Mouse (Mus musculus) forebrain, embryonic 16.5 days (tissue): ENCODE data around the gene Fgf10. TPM values are rescaled to one million over a fixed set of nuclear protein-coding genes. Genes with fewer than 3 reads are reported as not detected.

Experiments
- ATAC-seq: fragments of 200-750 bp; cut with Nextera tagmentation; 2 replicates; pipeline ENCODE4 v1.8.0; 2017; ENCODE audit warnings: mild to moderate bottlenecking, moderate library complexity
- H3K27ac ChIP-seq: fragments of 300-500 bp; sonication (generic); 2 replicates; pipeline ENCODE4 v1.5.1; 2014; ENCODE audit warnings: low read length, control low read depth
- H3K27me3 ChIP-seq: fragments of 300-500 bp; sonication (generic); replicated peaks from 2 replicates; pipeline ENCODE4 v1.6.1; 2014; ENCODE audit warnings: low read length; ENCODE audit not compliant: control insufficient read depth, insufficient read depth
- H3K36me3 ChIP-seq: fragments of 300-500 bp; sonication (generic); 2 replicates; pipeline ENCODE4 v1.6.1; 2014; ENCODE audit not compliant: control insufficient read depth, insufficient read depth
- H3K4me1 ChIP-seq: fragments of 300-500 bp; sonication (generic); replicated peaks from 2 replicates; pipeline ENCODE4 v1.6.1; 2014; ENCODE audit warnings: low read length; ENCODE audit not compliant: control insufficient read depth, insufficient read depth
- H3K4me2 ChIP-seq: fragments of 300-500 bp; sonication (generic); 2 replicates; pipeline ENCODE4 v1.6.1; 2014; ENCODE audit warnings: mild to moderate bottlenecking, low read length, control low read depth
- H3K4me3 ChIP-seq: fragments of 300-500 bp; sonication (generic); replicated peaks from 2 replicates; pipeline ENCODE4 v1.5.1; 2014; ENCODE audit warnings: mild to moderate bottlenecking, low read length, control low read depth
- H3K9ac ChIP-seq: fragments of 300-500 bp; sonication (generic); replicated peaks from 2 replicates; pipeline ENCODE4 v1.6.1; 2014; ENCODE audit warnings: low read depth, low read length, control low read depth
- H3K9me3 ChIP-seq: fragments of 300-500 bp; sonication (generic); 2 replicates; pipeline ENCODE4 v1.6.1; 2016; ENCODE audit warnings: low read length; ENCODE audit not compliant: control insufficient read depth
- WGBS: fragments of 180-500 bp; shearing (Covaris S2); extraction: QIAGEN DNeasy Blood & Tissue Kit; methylation state at CpG from one replicate; pipeline ENCODE4 v1.1.7; 2014; 5-methylcytosine and 5-hydroxymethylcytosine counted together
- polyA plus RNA-seq: library from polyadenylated mRNA; unstranded; fragments of >200 nt; fragmentation: Nextera tagmentation; extraction: Ambion mirVana; gene quantifications from 2 replicates; pipeline ENCODE4 v1.2.1, GENCODE M21; 2015

Gene Fgf10
- polyA plus RNA-seq, 1 experiment from 2014 or later: 1.0 TPM

- Histone ChIP-seq H3K27ac (no peak overlapping the region), H3K9me3 (no peaks in the 10 kb centered on the region), H3K9ac (no peak overlapping the region), H3K4me1 (no peaks in the 10 kb centered on the region), H3K4me2 (no peak overlapping the region), H3K36me3 (no peaks in the 10 kb centered on the region), H3K4me3 (no peak overlapping the region), H3K27me3 (no peaks in the 10 kb centered on the region)
- 18% methylated on average over 4 of the region's 4 CpGs for WGBS
- no peak for ATAC-seq
These were observed 122.6 kb downstream of the Fgf10 start for GRCm38 (mm10) chr13:118792198-118792597.

- WGBS: 88% methylated on average over 4 of the region's 4 CpGs
- Histone ChIP-seq H3K9ac (no peak overlapping the region), H3K27me3 (no peaks in the 10 kb centered on the region), H3K4me2 (no peak overlapping the region), H3K4me1 (no peaks in the 10 kb centered on the region), H3K36me3 (no peaks in the 10 kb centered on the region), H3K9me3 (no peaks in the 10 kb centered on the region), H3K27ac (no peak overlapping the region), H3K4me3 (no peak overlapping the region)
- ATAC-seq: no peak
These were observed 130.6 kb downstream of the Fgf10 start for GRCm38 (mm10) chr13:118800176-118800575.

GRCm38 (mm10) chr13:118806662-118807061 lies 137.1 kb downstream of the Fgf10 start:
- no peaks in the 10 kb centered on the region for H3K36me3 ChIP-seq
- H3K27ac ChIP-seq: peak overlapping the region; percentile 63; the same call in 1 of the 2 replicates
- ATAC-seq: peak; percentile 85
- WGBS: 27% methylated on average over 3 of the region's 3 CpGs
- no peak overlapping the region for H3K9ac ChIP-seq
- no peaks in the 10 kb centered on the region for H3K9me3 ChIP-seq
- H3K4me3 ChIP-seq: no peak overlapping the region
- H3K4me1 ChIP-seq: no peaks in the 10 kb centered on the region; the same call in 1 of the 2 replicates
- H3K4me2 ChIP-seq: no peak overlapping the region
- H3K27me3 ChIP-seq: no peaks in the 10 kb centered on the region

GRCm38 (mm10) chr13:118819785-118820184 lies 150.2 kb downstream of the Fgf10 start:
- no peak overlapping the region for H3K4me3 ChIP-seq
- H3K27ac ChIP-seq: no peak overlapping the region
- H3K4me2 ChIP-seq: no peak overlapping the region
- no peaks in the 10 kb centered on the region for H3K27me3 ChIP-seq
- H3K36me3 ChIP-seq: no peaks in the 10 kb centered on the region
- H3K9ac ChIP-seq: no peak overlapping the region
- ATAC-seq: no peak
- H3K9me3 ChIP-seq: no peaks in the 10 kb centered on the region
- no peaks in the 10 kb centered on the region for H3K4me1 ChIP-seq
- 92% methylated on average over 6 of the region's 6 CpGs for WGBS

GRCm38 (mm10) chr13:118823113-118823512 lies 153.5 kb downstream of the Fgf10 start:
- Histone ChIP-seq H3K4me2 (no peak overlapping the region), H3K4me1 (no peaks in the 10 kb centered on the region), H3K36me3 (no peaks in the 10 kb centered on the region), H3K27ac (no peak overlapping the region), H3K9ac (no peak overlapping the region), H3K9me3 (no peaks in the 10 kb centered on the region), H3K27me3 (no peaks in the 10 kb centered on the region), H3K4me3 (no peak overlapping the region)
- ATAC-seq: no peak
- WGBS: 85% methylated on average over 2 of the region's 2 CpGs

GRCm38 (mm10) chr13:118825102-118825501 lies 155.5 kb downstream of the Fgf10 start:
- Histone ChIP-seq H3K9me3 (no peaks in the 10 kb centered on the region), H3K9ac (no peak overlapping the region), H3K4me3 (no peak overlapping the region), H3K36me3 (no peaks in the 10 kb centered on the region), H3K27ac (no peak overlapping the region), H3K27me3 (no peaks in the 10 kb centered on the region), H3K4me1 (no peaks in the 10 kb centered on the region), H3K4me2 (no peak overlapping the region)
- ATAC-seq: no peak
- 82% methylated on average over 4 of the region's 4 CpGs for WGBS

- Histone ChIP-seq H3K36me3 (no peaks in the 10 kb centered on the region), H3K4me1 (no peaks in the 10 kb centered on the region), H3K4me2 (no peak overlapping the region), H3K4me3 (no peak overlapping the region), H3K9me3 (no peaks in the 10 kb centered on the region), H3K27me3 (no peaks in the 10 kb centered on the region), H3K9ac (no peak overlapping the region), H3K27ac (no peak overlapping the region)
- ATAC-seq: no peak
- WGBS: 88% methylated on average over 10 of the region's 10 CpGs
These were observed 159.2 kb downstream of the Fgf10 start for GRCm38 (mm10) chr13:118828604-118829381.

- no peaks in the 10 kb centered on the region for H3K36me3 ChIP-seq
These were observed 164.4 kb downstream of the Fgf10 start for GRCm38 (mm10) chr13:118834021-118834420.

GRCm38 (mm10) chr13:118835078-118835477 lies 165.5 kb downstream of the Fgf10 start:
- Histone ChIP-seq H3K27me3 (no peaks in the 10 kb centered on the region), H3K36me3 (no peaks in the 10 kb centered on the region), H3K4me3 (no peak overlapping the region), H3K4me2 (no peak overlapping the region), H3K27ac (no peak overlapping the region), H3K9ac (no peak overlapping the region), H3K4me1 (no peaks in the 10 kb centered on the region), H3K9me3 (no peaks in the 10 kb centered on the region)
- WGBS: 50% methylated on average over 4 of the region's 4 CpGs
- peak; percentile 26; the same call in 1 of the 2 replicates for ATAC-seq

More at GRCm38 (mm10) chr13:118834021-118834420, 164.4 kb downstream of the Fgf10 start:
- Histone ChIP-seq H3K27ac (no peak overlapping the region), H3K27me3 (no peaks in the 10 kb centered on the region), H3K9me3 (no peaks in the 10 kb centered on the region), H3K4me2 (no peak overlapping the region), H3K9ac (no peak overlapping the region), H3K4me1 (no peaks in the 10 kb centered on the region), H3K4me3 (no peak overlapping the region)
- ATAC-seq: no peak
